Mouse (Mus musculus) thymus, postnatal 25 days (tissue): ENCODE results near the gene Ppp2r2d.

ENCODE experiments used
- DNase-seq: peaks from one replicate; pipeline ENCODE4 v3.0.0; 2022

Ppp2r2d gene

GRCm38 (mm10) chr7:138863950-138864572 lies 18.2 kb downstream of the Ppp2r2d start:
- DNase-seq, result no peak

GRCm38 (mm10) chr7:138864776-138865175 lies 18.9 kb downstream of the Ppp2r2d start:
- DNase-seq, result no peak

- DNase-seq, result no peak
Observed at GRCm38 (mm10) chr7:138867286-138867685, 21.4 kb downstream of the Ppp2r2d start.

- no peak for DNase-seq
Observed at GRCm38 (mm10) chr7:138868316-138868715, 22.4 kb downstream of the Ppp2r2d start.

GRCm38 (mm10) chr7:138872956-138873355 lies 27.1 kb downstream of the Ppp2r2d start:
- no peak for DNase-seq

GRCm38 (mm10) chr7:138875031-138875430 lies 29.2 kb downstream of the Ppp2r2d start:
- no peak for DNase-seq

GRCm38 (mm10) chr7:138883724-138884123 lies 37.8 kb downstream of the Ppp2r2d start:
- DNase-seq, result no peak

- DNase-seq, result no peak
Observed at GRCm38 (mm10) chr7:138885365-138886289, 39.7 kb downstream of the Ppp2r2d start.

- DNase-seq, result no peak
Observed at GRCm38 (mm10) chr7:138898122-138898521, 52.2 kb downstream of the Ppp2r2d start.

- no peak for DNase-seq
Observed at GRCm38 (mm10) chr7:138898743-138899142, 52.9 kb downstream of the Ppp2r2d start.

- DNase-seq, result no peak
Observed at GRCm38 (mm10) chr7:138903886-138904435, 58.1 kb downstream of the Ppp2r2d start.

GRCm38 (mm10) chr7:138906441-138906840 lies 60.6 kb downstream of the Ppp2r2d start:
- DNase-seq, result no peak

- DNase-seq, result no peak
Observed at GRCm38 (mm10) chr7:138907043-138907442, 61.2 kb downstream of the Ppp2r2d start.

GRCm38 (mm10) chr7:138907976-138908375 lies 62.1 kb downstream of the Ppp2r2d start:
- DNase-seq, result no peak

- no peak for DNase-seq
Observed at GRCm38 (mm10) chr7:138908768-138909276, 62.9 kb downstream of the Ppp2r2d start.

- peak; percentile 81 for DNase-seq
Observed at GRCm38 (mm10) chr7:138909277-138910192, 63.7 kb downstream of the Ppp2r2d start, which contains the start of gene Bnip3. TSS of gene Bnip3 (minus strand) at chr7:138909519.

- no peak for DNase-seq
Observed at GRCm38 (mm10) chr7:138910193-138910562, 64.3 kb downstream of the Ppp2r2d start.

- DNase-seq, result no peak
Observed at GRCm38 (mm10) chr7:138913616-138914015, 67.7 kb downstream of the Ppp2r2d start.

- peak; percentile 1 for DNase-seq
Observed at GRCm38 (mm10) chr7:138919156-138919944, 73.5 kb downstream of the Ppp2r2d start.

- DNase-seq, result no peak
Observed at GRCm38 (mm10) chr7:138921611-138922010, 75.7 kb downstream of the Ppp2r2d start.

GRCm38 (mm10) chr7:138923756-138924425 lies 78.0 kb downstream of the Ppp2r2d start:
- DNase-seq, result peak; percentile 8
